Mouse (Mus musculus): ENCODE measurements around the gene Tmem135.

Tmem135 gene

GRCm38 (mm10) chr7:89171790-89172467 lies 232.1 kb downstream of the Tmem135 start:
- DNase-seq, result no peak

GRCm38 (mm10) chr7:89168606-89169005 lies 235.4 kb downstream of the Tmem135 start:
- peak; percentile 60 to 83 for DNase-seq

- no peak for DNase-seq
Measured at GRCm38 (mm10) chr7:89165528-89165927, 238.5 kb downstream of the Tmem135 start.

GRCm38 (mm10) chr7:89161610-89162378 lies 242.2 kb downstream of the Tmem135 start:
- no peak for DNase-seq

- DNase-seq, result no peak
Measured at GRCm38 (mm10) chr7:89157356-89157755, 246.7 kb downstream of the Tmem135 start.

- no peak for DNase-seq
Measured at GRCm38 (mm10) chr7:89156629-89157028, 247.4 kb downstream of the Tmem135 start.

- DNase-seq, result no peak
Measured at GRCm38 (mm10) chr7:89155741-89156140, 248.3 kb downstream of the Tmem135 start.

GRCm38 (mm10) chr7:89155223-89155622 lies 248.8 kb downstream of the Tmem135 start:
- DNase-seq, result no peak

GRCm38 (mm10) chr7:89151345-89151744 lies 252.7 kb downstream of the Tmem135 start:
- DNase-seq, result peak; percentile 30 to 43

- DNase-seq, result no peak
Measured at GRCm38 (mm10) chr7:89140640-89141300, 263.3 kb downstream of the Tmem135 start.

- no peak for DNase-seq
Measured at GRCm38 (mm10) chr7:89134884-89135511, 269.0 kb downstream of the Tmem135 start.

- peak; percentile 45 to 71 for DNase-seq
Measured at GRCm38 (mm10) chr7:89126063-89126882, 277.7 kb downstream of the Tmem135 start.

- peak; percentile 29 to 44 for DNase-seq
Measured at GRCm38 (mm10) chr7:89116261-89116664, 287.8 kb downstream of the Tmem135 start.

GRCm38 (mm10) chr7:89115633-89116032 lies 288.4 kb downstream of the Tmem135 start:
- peak; percentile 28 to 72 for DNase-seq

- DNase-seq, result no peak
Measured at GRCm38 (mm10) chr7:89106421-89106820, 297.6 kb downstream of the Tmem135 start.

GRCm38 (mm10) chr7:89099756-89100155 lies 304.3 kb downstream of the Tmem135 start:
- no peak for DNase-seq
